Mouse (Mus musculus) right cerebral cortex, postnatal 36 days (tissue): ENCODE results near the gene Trio.

Experiments used
- DNase-seq, 2 experiments: peaks; one replicate each; pipeline ENCODE4 v3.0.0; 2022; ENCODE audit warnings: low spot score in 2 of 2, mixed read lengths in 1 of 2

Trio gene

DNA sequence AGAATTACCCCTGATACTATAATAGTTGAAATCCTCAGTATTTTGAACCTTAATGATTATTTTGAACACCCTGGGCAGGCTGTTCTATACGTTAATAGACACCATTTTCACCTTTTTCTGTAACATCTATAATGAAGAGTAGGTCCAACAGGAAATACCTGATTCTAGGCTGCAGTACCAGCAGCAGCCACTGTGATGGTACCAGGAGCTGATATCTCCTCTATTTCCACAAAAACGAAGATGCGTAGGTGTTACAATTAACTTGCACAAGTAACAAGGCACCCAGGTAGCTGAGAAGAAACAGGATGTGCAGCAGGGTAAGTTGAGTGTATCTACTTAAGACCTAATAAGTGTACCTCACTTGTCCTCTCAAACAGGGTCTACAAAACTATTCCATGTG is 77.8 kb downstream of the Trio start:
- DNase-seq: no peak

DNA sequence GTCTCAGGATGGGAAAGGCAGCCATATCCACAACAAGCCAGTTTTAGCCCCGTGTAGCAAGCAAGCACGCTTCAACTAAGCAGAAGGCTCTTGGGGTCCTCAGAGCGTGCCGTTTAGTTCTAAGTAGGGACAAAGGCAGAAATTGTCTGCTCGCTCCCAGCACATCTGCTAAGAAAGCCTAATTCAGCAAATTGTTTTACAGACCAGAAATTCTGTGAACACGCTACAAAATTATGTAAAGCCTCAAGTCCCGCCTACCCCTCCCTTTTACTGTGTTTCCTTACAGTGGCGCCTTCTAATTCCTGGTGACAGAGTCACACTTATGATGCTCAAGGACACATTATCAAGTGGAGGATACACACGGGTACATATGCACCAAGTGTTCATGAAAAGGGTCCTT is 80.1 kb downstream of the Trio start:
- no peak for DNase-seq

DNA sequence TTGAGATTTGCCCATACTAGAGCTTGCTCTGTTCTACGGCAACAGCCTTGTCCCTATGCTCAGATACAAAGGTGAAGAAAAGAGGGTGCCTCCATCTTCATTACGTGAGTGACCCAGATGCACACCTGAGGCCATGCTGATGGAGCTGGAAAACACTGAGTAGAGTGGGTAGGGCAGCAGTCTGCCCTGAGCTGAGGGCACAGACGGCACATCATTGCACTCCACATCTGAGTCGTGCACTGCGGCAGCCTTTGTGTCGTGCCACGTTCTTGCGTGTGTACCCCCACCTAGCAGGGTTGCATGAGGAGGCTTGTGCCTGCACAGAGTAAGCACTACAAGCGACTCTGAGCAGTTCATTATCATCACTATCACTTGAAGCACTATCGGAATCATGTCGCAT is 80.8 kb downstream of the Trio start:
- DNase-seq: no peak

DNA sequence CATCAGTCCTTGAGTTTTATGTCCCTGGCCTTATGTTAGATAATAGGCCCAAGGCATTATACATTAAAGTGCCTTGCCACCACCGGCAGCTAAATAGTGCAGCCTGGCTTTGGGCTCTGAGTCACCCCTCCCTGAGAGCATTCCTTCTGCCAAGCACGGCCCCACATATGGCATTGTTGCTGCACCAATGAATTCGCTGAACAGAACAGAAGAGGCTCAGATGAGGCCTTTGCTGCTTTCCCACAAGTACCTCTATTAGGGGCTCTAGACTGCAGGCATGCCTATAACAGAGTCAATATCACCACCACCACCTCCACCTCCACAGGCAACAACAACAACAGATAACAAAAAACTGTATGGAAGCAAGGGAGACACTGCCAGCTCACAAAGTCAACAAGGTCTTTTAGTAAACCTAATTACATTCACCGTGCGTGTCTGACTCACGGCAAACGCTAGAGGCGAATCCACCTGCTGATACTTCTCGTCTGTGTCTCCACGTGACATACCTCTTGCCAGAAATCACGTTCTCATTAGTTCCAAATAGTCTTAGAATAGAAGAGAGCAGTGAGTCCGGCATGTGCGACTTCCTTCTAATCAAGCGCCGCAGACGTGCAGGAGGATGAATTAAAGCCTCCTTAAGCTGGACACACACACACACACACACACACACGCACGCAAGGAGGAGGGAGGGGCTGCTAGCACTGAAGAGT is 82.0 kb downstream of the Trio start:
- peak in 1 of 2 experiments; percentile 51 for DNase-seq

DNA sequence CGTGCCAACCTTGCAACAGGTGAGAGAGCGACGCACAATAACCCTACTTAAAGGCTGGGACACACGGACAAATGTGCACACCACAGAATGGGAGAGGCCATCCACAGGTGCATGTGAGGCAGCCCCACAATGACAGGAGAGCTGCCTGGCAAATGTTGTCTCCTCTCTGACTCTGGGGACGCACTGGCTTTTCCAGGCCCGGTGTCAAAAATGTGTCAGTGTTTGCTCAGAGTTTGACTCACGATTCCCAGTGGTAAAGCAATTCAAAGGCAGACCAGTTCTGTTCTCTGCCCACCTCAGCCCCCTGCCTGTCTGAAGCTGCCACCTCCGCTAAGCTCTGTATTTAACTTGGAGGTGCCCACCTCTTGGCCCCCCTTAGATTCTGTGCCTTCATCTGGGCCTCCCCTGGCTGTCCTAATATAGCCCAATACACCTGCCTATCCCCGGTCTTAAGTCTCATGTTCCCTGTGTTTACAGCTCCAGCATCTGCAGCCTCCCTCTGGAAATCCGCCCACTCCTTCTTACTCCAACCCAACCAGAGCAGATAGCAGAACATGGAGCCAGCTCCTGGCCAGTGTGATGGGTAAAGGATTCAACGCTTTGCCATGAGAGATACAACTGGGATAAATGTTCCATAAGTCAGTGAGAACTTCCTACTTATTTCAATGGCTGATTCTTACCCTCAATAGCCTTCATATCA is 83.3 kb downstream of the Trio start:
- DNase-seq: no peak

DNA sequence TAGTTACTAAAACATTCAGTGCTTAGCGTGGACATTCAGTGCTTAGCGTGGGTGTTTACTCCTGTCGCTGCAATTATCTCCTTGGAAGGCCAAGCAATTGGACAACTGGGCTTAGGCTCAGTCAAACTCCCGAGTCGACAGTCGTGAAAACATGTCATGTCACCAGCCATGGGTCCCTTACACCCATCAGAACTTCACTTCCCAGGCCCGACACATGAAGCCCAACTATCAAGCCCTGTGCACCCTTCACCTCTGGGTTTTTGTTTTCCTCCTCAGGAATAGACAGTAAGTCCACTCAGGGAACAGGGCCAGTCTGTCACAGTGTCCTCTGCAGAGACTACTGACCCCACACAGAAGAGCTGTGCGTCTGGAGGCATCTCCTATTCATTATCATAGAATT is 84.2 kb downstream of the Trio start:
- no peak for DNase-seq

DNA sequence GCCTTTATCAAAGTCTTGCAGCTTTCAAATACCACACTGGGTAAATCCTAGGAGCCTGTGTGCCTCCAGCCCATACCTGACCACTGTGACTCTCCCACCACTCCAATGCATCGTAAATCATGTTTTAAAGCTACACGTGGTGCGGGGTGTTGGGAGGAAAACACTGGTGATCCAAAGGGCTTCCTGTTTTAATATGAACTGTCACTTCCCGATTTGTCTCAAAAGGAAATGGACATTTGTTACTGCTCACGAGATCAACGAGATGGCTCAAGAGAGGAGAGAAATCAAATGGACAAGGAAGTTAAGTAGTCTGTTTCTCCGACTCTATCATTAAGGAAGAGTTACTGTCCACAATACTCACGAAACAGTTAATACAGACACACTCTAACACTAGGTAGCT is 84.6 kb downstream of the Trio start:
- no peak for DNase-seq

DNA sequence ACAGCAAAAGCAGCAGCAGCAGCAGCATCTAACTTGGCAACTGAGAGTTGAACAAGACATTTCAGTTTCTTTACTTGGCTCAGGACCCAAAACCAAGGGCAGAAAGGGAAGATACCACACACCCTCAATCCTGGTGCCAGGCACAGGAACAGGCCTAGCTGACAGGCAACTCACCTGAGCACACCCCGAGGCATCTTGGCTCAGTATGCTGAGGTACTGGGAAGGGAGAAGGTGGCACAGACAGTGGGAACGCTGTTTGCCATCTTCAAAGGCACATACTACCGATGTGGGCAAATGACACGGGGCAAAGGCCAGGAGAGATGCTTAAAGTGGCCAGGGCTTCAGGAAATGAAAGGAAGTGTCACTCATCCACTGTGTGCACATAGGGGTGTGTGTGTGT is 85.6 kb downstream of the Trio start:
- no peak for DNase-seq

DNA sequence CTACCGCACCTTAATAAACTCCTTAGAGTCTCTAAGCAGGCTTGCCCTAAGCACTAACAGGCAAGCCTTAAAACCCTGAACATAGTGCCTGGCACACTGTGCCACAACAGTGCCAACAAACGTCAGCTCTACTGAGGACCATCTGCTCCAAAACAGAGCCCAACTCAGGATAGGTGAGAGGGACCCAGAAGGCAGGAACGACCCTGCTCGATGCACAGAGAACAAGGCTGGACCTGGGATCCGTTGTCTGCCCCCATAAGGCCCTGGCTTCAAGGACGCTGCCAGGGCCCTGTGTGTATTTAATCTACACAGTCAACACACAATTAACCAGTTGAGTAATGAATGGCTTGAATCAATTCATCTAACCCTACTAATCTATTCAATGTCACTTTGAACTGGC is 86.8 kb downstream of the Trio start:
- no peak for DNase-seq

DNA sequence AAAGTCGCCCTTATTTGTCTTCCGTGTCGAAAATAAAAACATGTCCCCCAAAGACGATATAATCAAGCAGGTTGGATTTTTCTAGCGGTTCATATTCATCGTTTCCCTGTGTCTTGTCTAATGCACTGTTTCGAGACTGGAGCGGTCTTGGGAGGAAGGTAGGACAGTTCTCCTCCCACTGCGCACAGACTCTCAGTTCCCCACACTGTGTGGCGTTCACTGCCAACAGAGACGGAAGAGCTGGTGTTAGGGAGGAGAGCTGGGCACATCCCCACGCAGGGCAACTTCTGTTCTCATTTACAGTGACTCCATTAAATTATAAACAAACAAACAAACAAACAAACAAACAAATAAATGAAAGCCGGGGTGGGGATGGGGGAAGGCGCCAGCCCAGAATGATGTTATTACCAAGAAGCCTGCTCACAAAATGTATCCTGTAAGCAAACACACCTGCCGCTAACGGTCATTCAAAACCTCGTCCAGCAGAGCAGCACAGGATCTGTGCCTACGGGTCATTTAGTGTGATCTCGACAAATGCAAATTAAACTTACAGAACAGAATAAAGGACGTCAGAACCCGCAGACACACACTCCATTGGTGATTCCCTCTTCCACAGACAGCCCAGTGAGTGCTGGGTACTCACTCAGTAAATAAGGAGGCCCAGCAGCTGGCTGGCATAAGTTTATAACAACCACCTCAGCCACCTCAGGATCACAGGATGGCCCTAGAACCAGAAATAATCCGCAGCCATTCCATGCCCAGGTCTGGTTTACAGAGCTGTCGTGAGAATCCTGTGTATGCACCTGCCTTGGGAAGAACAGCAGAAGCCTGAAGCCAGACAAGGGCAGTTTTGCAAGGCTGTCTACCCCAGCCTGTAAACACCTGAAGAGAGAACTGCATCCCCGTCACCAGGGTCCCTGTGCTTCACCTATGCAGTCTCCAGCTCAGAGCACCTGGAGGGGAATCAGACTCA is 87.5 kb downstream of the Trio start:
- peak in 1 of 2 experiments; percentile 67 for DNase-seq

DNA sequence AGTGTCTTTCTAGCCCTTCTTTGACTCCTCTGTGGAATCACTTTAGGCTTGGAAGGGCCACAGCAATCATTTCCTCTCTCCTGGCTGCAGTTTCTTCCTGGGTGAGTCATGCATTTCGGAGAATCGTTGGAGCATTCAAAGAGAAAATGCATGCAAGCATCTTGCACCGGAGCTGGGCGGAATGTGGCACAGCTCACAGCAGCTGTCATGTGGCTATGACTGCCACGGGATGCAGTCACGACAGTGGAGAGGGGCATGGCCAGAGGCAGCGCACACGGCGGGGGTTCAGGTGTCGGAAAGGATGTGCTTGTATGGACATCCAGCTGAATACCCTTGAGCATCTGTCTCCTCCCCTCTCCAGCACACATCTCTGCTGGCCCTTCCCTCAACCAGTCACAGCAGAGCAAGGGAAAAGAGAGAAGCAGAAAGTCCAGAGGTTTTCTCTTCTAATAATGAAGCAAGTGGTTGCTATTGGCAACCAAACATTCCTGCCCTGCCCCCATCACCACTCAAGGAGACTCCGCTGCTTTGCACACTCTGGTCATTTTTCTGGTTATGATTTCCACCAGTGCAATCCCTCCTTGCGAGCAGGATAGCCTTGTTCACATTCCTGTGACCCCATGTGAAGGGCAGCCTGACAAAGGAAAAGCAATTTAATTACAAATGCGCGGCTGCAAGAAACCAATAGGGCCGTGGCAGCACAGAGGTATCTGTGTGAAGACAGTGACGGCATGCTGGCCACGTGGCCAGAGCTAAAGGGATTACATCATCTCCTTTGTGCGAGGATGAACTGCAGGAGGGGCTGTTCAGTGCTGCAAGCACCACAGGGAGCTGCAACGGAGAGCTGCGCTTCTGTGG is 88.4 kb downstream of the Trio start:
- DNase-seq: peak; percentile 73 to 81

DNA sequence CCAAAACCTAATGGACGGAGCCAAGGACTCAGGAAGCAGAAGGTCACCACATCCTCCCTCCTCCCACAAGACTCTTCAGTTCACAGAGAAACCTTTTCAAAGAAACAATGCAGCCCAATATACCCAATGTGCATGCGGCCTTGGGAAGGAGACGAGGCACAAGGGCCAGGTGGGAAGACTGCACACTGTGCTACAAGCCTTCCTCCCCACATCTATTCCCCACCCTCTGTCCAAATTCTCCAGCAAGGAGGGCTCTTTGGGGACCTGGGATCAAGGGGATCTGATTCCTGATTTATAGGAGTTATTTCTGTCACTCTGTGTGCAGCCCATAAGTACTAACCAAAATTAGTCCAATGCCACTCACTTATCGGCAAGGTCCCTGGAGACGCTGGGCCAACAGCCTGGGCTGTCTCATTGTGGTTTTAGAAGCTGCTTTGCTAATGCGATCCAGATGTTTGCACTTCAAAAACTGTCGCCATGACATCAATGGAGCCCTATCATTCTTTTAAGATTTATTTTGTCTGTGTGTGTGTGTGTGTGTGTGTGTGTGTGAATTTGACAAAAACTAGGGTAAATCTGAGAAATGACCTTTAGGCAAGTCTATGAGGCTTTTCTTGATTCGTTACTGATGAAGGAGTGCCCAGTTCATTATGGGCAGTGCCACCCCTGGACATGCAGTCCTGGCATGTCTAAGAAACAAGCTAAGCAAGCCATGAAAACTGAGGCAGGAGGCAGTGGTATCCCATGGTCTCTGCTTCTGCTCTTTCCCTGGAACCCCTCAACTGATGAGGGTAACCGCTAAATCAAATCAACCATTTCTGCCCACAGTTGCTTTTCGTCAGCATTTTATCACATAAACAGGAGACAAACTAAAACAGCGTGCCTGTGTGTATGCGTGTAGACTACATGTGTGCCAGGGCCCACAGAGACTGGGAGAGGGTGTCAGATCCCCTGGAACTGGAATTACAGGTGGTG is 89.6 kb downstream of the Trio start:
- DNase-seq: no peak

DNA sequence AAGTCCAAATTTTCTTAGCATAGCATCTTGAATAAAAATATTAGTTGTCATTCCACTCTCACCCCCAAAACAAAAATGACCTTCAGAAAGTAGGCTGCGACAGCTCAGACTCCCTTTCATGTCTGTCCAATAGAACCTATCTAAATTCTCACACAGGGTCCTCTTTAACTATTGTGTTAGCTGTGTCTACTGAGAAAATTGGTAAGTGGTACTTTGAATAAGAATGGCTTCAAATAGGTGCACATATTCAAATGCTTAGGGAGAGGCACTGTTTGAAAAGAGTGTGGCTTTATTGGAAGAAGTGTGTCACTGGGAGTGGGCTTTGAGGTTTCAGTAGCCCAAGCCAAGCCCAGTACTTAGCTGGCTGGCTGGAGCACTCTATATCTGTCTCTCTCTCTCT is 92.4 kb downstream of the Trio start:
- no peak for DNase-seq

DNA sequence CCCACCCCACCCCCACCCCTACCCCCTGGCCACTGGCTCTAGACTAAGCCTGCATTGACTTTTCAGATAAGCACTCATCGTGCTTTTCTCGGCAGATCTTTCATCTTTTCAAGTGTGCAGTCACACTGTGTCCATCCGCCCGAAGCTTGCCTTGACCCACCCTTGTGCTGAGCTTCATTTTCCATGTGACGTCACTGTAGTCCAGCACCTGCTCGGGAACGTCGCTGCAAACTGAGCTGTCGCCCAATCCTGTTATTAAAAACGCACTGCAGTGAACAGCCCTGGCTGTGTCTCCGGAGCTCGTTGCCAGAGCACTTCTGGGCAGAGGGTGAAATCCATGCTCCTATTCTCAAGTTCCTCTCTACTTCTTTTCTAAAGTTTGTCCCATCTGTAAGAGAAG is 93.8 kb downstream of the Trio start:
- DNase-seq: no peak

DNA sequence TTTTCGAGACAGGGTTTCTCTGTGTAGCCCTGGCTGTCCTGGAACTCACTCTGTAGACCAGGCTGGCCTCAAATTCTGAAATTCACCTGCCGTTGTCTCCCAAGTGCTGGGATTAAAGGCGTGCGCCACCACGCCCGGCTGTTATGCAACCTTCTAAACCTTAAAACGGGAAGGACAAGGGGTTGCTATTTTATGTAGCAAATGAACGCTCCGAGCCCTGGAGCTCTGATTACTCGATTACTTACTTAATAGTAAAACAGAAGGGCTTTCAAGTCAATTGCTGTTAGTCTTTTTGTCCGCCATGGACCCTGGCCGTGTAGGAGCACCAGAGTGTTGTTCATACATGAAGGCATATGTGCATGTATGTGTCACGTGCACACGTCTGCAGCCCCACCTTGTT is 94.2 kb downstream of the Trio start:
- no peak for DNase-seq

DNA sequence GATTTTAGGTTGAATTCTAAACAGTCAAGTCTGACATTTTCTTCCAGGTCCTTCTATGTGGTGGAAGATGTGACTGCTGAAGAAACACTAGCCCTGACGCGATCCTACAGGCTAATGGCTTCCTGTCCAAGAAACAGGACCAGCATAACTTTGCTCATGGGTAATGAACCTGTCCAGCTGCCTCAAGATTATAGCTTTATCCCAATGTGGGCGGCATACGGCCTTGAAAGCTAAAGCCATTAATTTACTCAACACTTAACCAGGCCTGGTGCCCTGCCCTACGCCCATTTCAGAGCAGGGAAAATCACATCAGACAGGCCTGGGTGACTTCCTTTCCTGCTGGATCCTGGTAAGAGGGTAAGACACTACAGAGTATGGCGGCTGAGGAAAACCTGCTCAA is 98.0 kb downstream of the Trio start:
- DNase-seq: no peak

DNA sequence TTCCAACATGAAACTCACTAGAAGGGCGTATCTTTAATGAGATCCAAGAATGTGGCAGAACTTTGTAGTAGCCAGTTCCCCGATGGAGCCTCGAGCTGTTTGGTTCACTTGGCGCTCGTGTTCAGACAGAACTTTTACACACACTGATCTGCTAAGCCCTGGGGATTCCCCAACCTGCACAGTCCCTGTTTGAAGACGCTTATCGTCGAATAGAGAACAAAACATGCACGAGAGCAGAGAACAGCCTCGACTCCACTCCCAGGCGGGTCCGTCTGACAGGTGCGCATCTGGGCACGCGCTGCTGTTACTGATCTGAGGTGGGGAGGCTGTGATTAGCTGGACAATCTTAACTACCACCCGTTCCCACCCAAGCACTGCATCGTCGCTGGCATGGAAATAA is 98.7 kb downstream of the Trio start:
- DNase-seq: no peak

DNA sequence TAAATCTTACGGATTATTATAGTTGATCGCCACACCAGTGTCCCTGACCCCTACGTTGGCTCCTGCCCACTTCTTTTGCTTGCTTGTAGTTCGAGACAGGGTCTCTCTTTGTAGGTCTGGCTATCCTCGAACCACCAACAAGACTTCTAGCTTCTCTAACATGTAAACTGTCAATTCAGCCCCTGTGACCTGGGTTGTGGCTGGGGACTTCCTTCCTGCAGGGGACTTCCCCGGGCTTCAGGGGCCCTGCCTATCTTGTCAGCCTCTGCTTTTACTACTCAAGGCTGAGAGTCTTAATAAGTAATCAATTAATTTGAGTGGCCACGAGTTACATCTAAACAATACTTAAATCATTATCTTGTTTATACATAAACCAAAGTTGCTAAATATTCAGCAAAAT is 99.2 kb downstream of the Trio start:
- DNase-seq: no peak

DNA sequence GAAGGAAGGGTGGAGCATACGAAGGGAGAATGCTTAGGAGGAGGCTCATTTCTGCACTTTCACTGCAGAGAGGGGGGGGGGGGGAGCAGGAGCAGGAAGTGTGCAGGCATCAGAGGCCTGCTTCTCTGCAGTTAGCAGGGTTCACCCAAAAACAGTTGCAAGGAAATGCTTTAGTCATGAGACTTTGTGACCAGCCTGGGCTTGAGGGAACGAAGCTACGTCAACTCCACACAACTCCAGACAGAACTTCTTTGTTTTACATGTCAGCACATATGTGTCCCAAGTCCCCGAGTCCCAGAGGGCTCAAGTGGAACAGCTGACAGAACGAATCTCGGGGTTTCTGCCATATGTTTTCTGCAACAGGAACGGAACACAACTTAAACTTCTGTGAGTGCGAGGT is 99.8 kb downstream of the Trio start:
- DNase-seq: no peak

DNA sequence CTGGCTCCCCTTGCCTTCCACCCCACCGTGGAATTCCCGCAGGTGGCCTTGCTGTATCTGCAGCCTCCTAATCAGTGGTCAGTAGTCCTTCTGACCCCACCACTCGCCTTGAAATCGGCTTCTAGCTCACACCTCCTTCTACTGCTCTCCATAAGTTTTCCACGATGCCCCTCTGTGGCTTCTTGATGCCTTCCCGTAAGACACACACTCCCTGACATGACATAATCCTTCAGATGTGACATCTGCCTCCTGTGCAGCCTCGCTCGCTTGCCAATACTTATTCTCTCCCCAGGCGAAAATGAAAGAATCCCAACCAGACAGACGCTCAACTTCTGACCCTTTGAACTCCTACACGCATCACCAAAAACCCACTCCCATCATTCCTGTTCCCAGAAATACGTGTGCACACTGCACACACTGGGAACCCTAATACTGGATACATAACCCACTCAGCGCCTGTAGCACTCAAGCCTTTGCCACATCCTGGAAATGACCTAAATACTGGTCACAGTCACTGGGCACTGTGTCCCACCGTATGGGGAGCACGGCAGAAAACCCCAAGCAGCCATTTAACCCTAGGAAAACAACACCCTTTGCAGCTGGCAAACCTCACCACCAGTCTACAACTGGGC is 100.5 kb downstream of the Trio start:
- DNase-seq: no peak
